31 mouse cellular contexts compared by ENCODE assay signal in genomic region chr12:105327051-105327450, GRCm38 (mm10). TPM values are rescaled to one million over a fixed set of nuclear protein-coding genes. Genes with fewer than 3 reads are reported as not detected.
A peak's percentile ranks its signal among the peaks of the same experiment; 100 is the strongest.
DNase-seq lines count a peak whose midpoint lies in the region; ATAC-seq and TF ChIP-seq lines count a peak whose summit lies in the region.
"Had no signal": no experiment of that assay in that cellular context is flagged by ENCODE, and none has a peak within 500 bp of the region (broad histone marks: within the 10 kb centered on the region; RNA-seq: fewer than 3 reads in every experiment).

No protein-coding gene starts in this region.

- DNase-seq in left cerebral cortex, postnatal 4 days, result peak; percentile 77
- no peak for DNase-seq in left cerebral cortex, adult 11 months (ENCODE audit: low spot score)
- peak; percentile 87 to 91 for DNase-seq in cerebellum, adult 2 months
- peak; percentile 87 to 92 for DNase-seq in cerebellum, postnatal 14 days
- no peak for DNase-seq in right cerebral cortex, postnatal 14 days
- DNase-seq in liver, embryonic 11.5 days (ENCODE audit: low spot score), result no peak
- no peak for DNase-seq in gastrocnemius, postnatal 10 days
- DNase-seq: adrenal gland, postnatal 25 days; embryo, embryonic 11 days; gastrocnemius, adult 2 months; heart, postnatal 14 days; kidney, adult 2 months; kidney, postnatal 36 days; layer of hippocampus, postnatal 36 days; liver; lung, embryonic 14.5 days; lung, postnatal 14 days; midbrain, embryonic 14.5 days; right cerebral cortex, postnatal 25 days; thymus, postnatal 25 days had no signal

- H3K9ac ChIP-seq in liver, embryonic 11.5 days (ENCODE audit: low read depth, low read length), result no peak overlapping the region
- H3K9ac ChIP-seq: embryonic facial prominence, embryonic 12.5 days; heart, embryonic 13.5 days; intestine, embryonic 15.5 days; liver, embryonic 15.5 days; lung, embryonic 14.5 days had no signal

- 14% methylated on average over 5 of the region's 5 CpGs for WGBS in cerebellum, adult 2 months
- 65% methylated on average over 5 of the region's 5 CpGs for WGBS in liver, embryonic 11.5 days

- H3K27me3 ChIP-seq in cerebellum, adult 2 months (ENCODE audit: control insufficient read depth, insufficient read depth, low read length), result no peaks in the 10 kb centered on the region
- no peaks in the 10 kb centered on the region for H3K27me3 ChIP-seq in liver, embryonic 11.5 days (replicated peaks; ENCODE audit: control insufficient read depth, insufficient read depth, low read length)
- H3K27me3 ChIP-seq: embryonic facial prominence, embryonic 12.5 days; liver, embryonic 15.5 days had no signal

- no peak overlapping the region for H3K4me3 ChIP-seq in cerebellum, adult 2 months (replicated peaks; ENCODE audit: insufficient read depth, low read depth, low read length)
- H3K4me3 ChIP-seq in liver, embryonic 11.5 days (ENCODE audit: low read depth, low read length), result no peak overlapping the region
- H3K4me3 ChIP-seq: embryonic facial prominence, embryonic 12.5 days; gastrocnemius, adult 2 months; heart, embryonic 13.5 days; hindbrain, embryonic 10.5 days; intestine, embryonic 15.5 days; liver, embryonic 15.5 days had no signal

- intact Hi-C loops in left cerebral cortex, postnatal 4 days (cut with DNase I), result no loop called here

- TF ChIP-seq POLR2A in cerebellum, adult 2 months (IDR thresholded peaks at IDR 0.05; ENCODE audit: borderline replicate concordance, insufficient read depth, low read length), result no peak

- H3K27ac ChIP-seq in cerebellum, adult 2 months (ENCODE audit: insufficient read depth, low read length), result no peak overlapping the region
- no peak overlapping the region for H3K27ac ChIP-seq in liver, embryonic 11.5 days (ENCODE audit: low read depth, low read length)
- H3K27ac ChIP-seq: embryonic facial prominence, embryonic 12.5 days; gastrocnemius, adult 2 months; heart, embryonic 13.5 days; hindbrain, embryonic 10.5 days; intestine, embryonic 15.5 days; liver, embryonic 15.5 days had no signal

- no peak for TF ChIP-seq CTCF in cerebellum, adult 2 months (IDR thresholded peaks at IDR 0.05; ENCODE audit: borderline replicate concordance, insufficient read depth, low read depth, low read length)

- peaks cover 7% of the 10 kb centered on the region for H3K4me1 ChIP-seq in cerebellum, adult 2 months (ENCODE audit: control insufficient read depth, insufficient read depth, low read length)
- H3K4me1 ChIP-seq in liver, embryonic 11.5 days (replicated peaks; ENCODE audit: control insufficient read depth, insufficient read depth, low read length), result no peaks in the 10 kb centered on the region
- H3K4me1 ChIP-seq: embryonic facial prominence, embryonic 12.5 days; heart, embryonic 13.5 days; hindbrain, embryonic 10.5 days; intestine, embryonic 15.5 days; liver, embryonic 15.5 days had no signal

- no peaks in the 10 kb centered on the region for H3K9me3 ChIP-seq in liver, embryonic 11.5 days (ENCODE audit: control insufficient read depth, low read length)
- H3K9me3 ChIP-seq: embryonic facial prominence, embryonic 12.5 days; heart, embryonic 13.5 days; hindbrain, embryonic 10.5 days; intestine, embryonic 15.5 days; liver, embryonic 15.5 days had no signal

- H3K4me2 ChIP-seq in liver, embryonic 11.5 days, result no peak overlapping the region
- H3K4me2 ChIP-seq: embryonic facial prominence, embryonic 12.5 days; heart, embryonic 13.5 days; intestine, embryonic 15.5 days; liver, embryonic 15.5 days; lung, embryonic 14.5 days had no signal

- no peaks in the 10 kb centered on the region for H3K36me3 ChIP-seq in liver, embryonic 11.5 days (ENCODE audit: control insufficient read depth, insufficient read depth, low read length)
- H3K36me3 ChIP-seq: embryonic facial prominence, embryonic 12.5 days; heart, embryonic 13.5 days; hindbrain, embryonic 10.5 days; intestine, embryonic 15.5 days; liver, embryonic 15.5 days had no signal

- ATAC-seq in liver, embryonic 11.5 days (replicated peaks; ENCODE audit: low FRiP score), result no peak
- ATAC-seq: forebrain, embryonic 14.5 days; hindbrain, embryonic 16.5 days; intestine, embryonic 15.5 days; Patski had no signal

RNA-seq across cellular contexts. Expression of gene Tunar, which starts 6.6 kb away (rescaled TPM):
- total RNA-seq in left cerebral cortex, postnatal 4 days (2021), result 10 to 100 TPM; 20.1 to 21.1 TPM
- polyA plus RNA-seq in cerebellum, adult 2 months (2012; rRNA removed), result 29.6 and 32.4 TPM in 2 replicates
- polyA plus RNA-seq in liver, embryonic 11.5 days (2014; fragmentation: Nextera tagmentation; extraction: Ambion mirVana), result 0.10 and 0.16 TPM in 2 replicates
- not detected for total RNA-seq in gastrocnemius, postnatal 10 days (2021)
- total RNA-seq: gastrocnemius, adult 2 months; heart, postnatal 14 days; MEL; monocyte, adult 5-6 weeks had no signal
- polyA plus RNA-seq: gonadal fat pad, adult 2 months; heart, embryonic 13.5 days; kidney, adult 2 months; Patski had no signal

Comparison
In these comparisons a context has a peak if more than half of its experiments do, and no peak if none do; other contexts are left out.
1. DNase-seq: peak in left cerebral cortex, postnatal 4 days (single experiment), cerebellum, adult 2 months (2 of 2) and cerebellum, postnatal 14 days (2 of 2); none in left cerebral cortex, adult 11 months (single experiment), right cerebral cortex, postnatal 14 days (single experiment), liver, embryonic 11.5 days (single experiment) and gastrocnemius, postnatal 10 days (single experiment).
2. RNA of gene Tunar, which starts 6.6 kb away (total RNA-seq): 20.1 to 21.1 TPM in left cerebral cortex, postnatal 4 days; not detected in gastrocnemius, postnatal 10 days; every median in the first group is over 10 times any median in the second.